Mouse (Mus musculus) testis, adult 2 months (tissue): ENCODE results near the gene Dnah12.

Experiments used
- CTCF ChIP-seq: fragments of 200-500 bp; IDR thresholded peaks from 2 replicates; pipeline ENCODE4 v1.5.1; 2012; ENCODE audit warnings: low read depth, mild to moderate bottlenecking, inconsistent platforms, low read length, moderate library complexity; ENCODE audit not compliant: control insufficient read depth, insufficient read depth, insufficient replicate concordance
- POLR2A ChIP-seq: fragments of 200-500 bp; IDR thresholded peaks from 2 replicates; pipeline ENCODE4 v1.6.1; 2012; ENCODE audit warnings: low read depth, mild to moderate bottlenecking, inconsistent platforms, low read length, moderate library complexity; ENCODE audit not compliant: control insufficient read depth

DNA sequence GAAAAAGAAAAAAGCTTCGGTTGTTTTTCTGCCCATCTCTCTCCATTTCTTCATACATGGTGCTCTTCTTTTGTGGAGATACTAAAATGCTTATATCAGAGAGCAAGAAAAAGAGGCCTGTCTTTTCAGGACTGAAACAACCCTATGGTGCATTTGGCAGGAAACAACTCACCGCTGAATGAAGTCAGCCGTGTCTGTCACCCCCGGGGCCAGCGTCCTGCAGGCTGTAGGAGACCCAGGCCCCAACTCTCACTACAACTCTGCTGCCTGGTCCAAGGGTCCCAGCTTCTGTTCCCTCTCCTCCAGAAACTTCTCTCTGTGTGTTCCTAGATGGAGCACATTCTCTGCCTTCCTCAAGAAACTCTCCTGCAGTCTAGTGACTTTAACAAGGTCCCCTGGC, 175.2 kb downstream of the Dnah12 start:
- TF ChIP-seq CTCF, result no peak
- no peak for TF ChIP-seq POLR2A
